Mouse (Mus musculus) myocyte (in vitro differentiated cells): ENCODE measurements around the gene Hist1h2ba.

Source experiments
- E2F4 ChIP-seq: IDR thresholded peaks from one replicate; pipeline ENCODE4 v1.6.1; 2011; ENCODE audit warnings: mild to moderate bottlenecking, control low read depth, moderate library complexity; ENCODE audit not compliant: insufficient read depth
- POLR2A ChIP-seq: IDR thresholded peaks from one replicate; pipeline ENCODE4 v1.6.1; 2011; ENCODE audit warnings: low read depth, mild to moderate bottlenecking, control low read depth, moderate library complexity; ENCODE audit not compliant: insufficient read length
- POLR2AphosphoS2 ChIP-seq: IDR thresholded peaks from one replicate; pipeline ENCODE4 v1.6.1; 2011; ENCODE audit warnings: low read depth, control low read depth; ENCODE audit not compliant: insufficient read length
- USF1 ChIP-seq: IDR thresholded peaks from one replicate; pipeline ENCODE4 v1.6.1; 2011; ENCODE audit warnings: low read depth, mild to moderate bottlenecking, control low read depth, moderate library complexity

DNA sequence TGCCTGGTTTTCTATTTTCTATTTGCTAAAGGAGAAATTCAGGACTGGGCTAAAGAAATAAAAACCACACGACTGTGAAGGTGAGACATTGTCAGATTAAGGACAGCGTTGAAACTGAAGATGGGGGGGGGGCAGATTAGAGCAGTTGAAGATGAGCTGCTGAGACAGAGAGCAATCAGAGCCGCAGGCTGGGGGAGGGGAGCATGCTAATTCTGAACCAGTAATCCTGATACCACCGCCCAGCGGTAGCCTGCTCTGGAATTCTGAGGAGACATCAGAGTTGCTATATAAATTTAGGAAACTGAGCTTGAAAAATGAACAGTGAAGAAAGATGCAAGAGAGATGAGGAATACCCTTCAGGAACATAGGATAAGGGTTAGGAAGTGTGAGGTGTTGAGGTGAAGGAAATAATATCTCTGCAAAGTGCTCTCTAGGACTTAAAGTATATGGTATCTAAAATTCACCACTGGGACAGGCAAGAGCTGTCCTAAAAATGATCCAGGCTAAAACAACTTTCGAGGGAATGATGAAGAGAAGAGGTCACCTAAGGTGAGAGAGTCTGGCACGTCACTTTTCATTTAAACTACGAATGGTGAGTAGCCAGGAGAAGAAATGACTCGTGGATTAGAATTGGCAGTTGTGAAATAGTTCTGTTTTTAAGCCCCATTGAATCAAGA, 41.2 kb downstream of the Hist1h2ba start:
- no peak for TF ChIP-seq POLR2A
- TF ChIP-seq USF1: no peak
- TF ChIP-seq POLR2AphosphoS2: no peak
- no peak for TF ChIP-seq E2F4
